Mouse (Mus musculus): Measurements from ENCODE around the gene Slc11a2.

DNA sequence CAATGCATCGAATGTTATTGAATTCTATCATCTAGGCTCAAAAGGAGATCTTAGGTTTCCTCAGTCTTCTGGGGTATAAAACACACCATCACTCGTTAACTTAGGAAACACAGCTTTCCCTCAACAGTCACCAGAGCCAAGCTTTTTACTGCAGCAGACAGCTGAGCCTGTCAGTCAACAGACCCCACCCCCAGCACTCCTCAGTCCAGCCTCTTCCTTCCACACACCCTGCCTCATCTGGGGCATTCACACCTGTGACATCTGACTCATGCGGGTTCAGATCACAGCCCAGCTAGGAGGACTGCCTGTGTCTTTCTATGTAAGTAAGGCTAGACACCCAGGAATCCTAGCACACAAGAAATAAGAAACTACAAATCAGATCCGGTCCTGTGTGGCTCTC lies 10.9 kb downstream of the Slc11a2 start:
- TF ChIP-seq CTCF (conservative IDR thresholded peaks at IDR 0.05; ENCODE audit: low read length) (no peak), NANOG (IDR thresholded peaks at IDR 0.05; ENCODE audit: borderline replicate concordance, low read length) (no peak), POU5F1 (IDR thresholded peaks at IDR 0.05; ENCODE audit: borderline replicate concordance, low read length) (no peak)

All from E14TG2a.4 (cell line).